Mouse (Mus musculus): ENCODE data around the gene Tbrg1.

- TF ChIP-seq CTCF (IDR thresholded peaks at IDR 0.05 in 2 of 3, conservative IDR thresholded peaks at IDR 0.05 in 1 of 3; ENCODE audit: control insufficient read depth in 1 of 3, insufficient read depth in 1 of 3, low read depth in 2 of 3, low read length in 3 of 3, poor library complexity in 1 of 3, severe bottlenecking in 1 of 3): no peak
- no peak for TF ChIP-seq POLR2AphosphoS2 (IDR thresholded peaks at IDR 0.05; ENCODE audit: low read length)
- no peak for TF ChIP-seq ZMIZ1 (IDR thresholded peaks at IDR 0.05; ENCODE audit: low read depth, low read length)
- peak in 1 of 2 experiments; percentile 18; a peak in 1 of 4 replicates for TF ChIP-seq EP300 (IDR thresholded peaks at IDR 0.05; ENCODE audit: low read depth in 1 of 2, low read length in 2 of 2)
- TF ChIP-seq POLR2A (IDR thresholded peaks at IDR 0.05; ENCODE audit: control insufficient read depth in 1 of 2, insufficient read depth in 1 of 2, low read depth in 1 of 2, low read length in 2 of 2, poor library complexity in 1 of 2): no peak
- no peak for TF ChIP-seq SMC3 (IDR thresholded peaks at IDR 0.05; ENCODE audit: low read depth, low read length)
- no peak for TF ChIP-seq KAT2A (conservative IDR thresholded peaks at IDR 0.05; ENCODE audit: low read depth, low read length)
- no peak for TF ChIP-seq MAX (IDR thresholded peaks at IDR 0.05; ENCODE audit: low read length)
- no peak for TF ChIP-seq RAD21 (IDR thresholded peaks at IDR 0.05; ENCODE audit: low read depth, low read length)
- no peak for TF ChIP-seq USF2 (IDR thresholded peaks at IDR 0.05; ENCODE audit: borderline replicate concordance in 1 of 2, insufficient read depth in 1 of 2, low read depth in 1 of 2, low read length in 2 of 2)
- 0 out of 2 replicates have a peak, but pooled peaks have one; percentile 27 for TF ChIP-seq RCOR1 (IDR thresholded peaks at IDR 0.05; ENCODE audit: low read depth, low read length)
- no peak for TF ChIP-seq MAFK (IDR thresholded peaks at IDR 0.05; ENCODE audit: borderline replicate concordance, low read depth, low read length)
- TF ChIP-seq GATA1 (IDR thresholded peaks at IDR 0.05; ENCODE audit: low read depth, low read length): peak; percentile 56
Measured at GRCm38 (mm10) chr9:37663210-37663609, 6.1 kb upstream of the Tbrg1 start.
